Mouse (Mus musculus): ENCODE data around the gene Zfp296. TPM values are rescaled to one million over a fixed set of nuclear protein-coding genes. Genes with fewer than 3 reads are reported as not detected.
A peak's percentile ranks its signal among the peaks of the same experiment; 100 is the strongest.

The Zfp296 gene
- polyA plus RNA-seq (2014; fragmentation: Nextera tagmentation; extraction: Ambion mirVana), result 2.3 and 2.4 TPM in 2 replicates

GRCm38 (mm10) chr7:19577141-19577852 is at the start of gene Zfp296, which contains the start of gene Gemin7:
Gene Zfp296 (plus strand): TSS chr7:19577287.
Gene Gemin7 (minus strand): TSS chr7:19577595.
- DNase-seq (ENCODE audit: low spot score) (peak; percentile 64), ATAC-seq (replicated peaks; ENCODE audit: low FRiP score) (no peak; the same call in 1 of the 2 replicates)
- Histone ChIP-seq H3K27me3 (replicated peaks; ENCODE audit: control insufficient read depth, insufficient read depth, low read length) (0 out of 2 replicates have a peak, but pooled peaks cover 8% of the 10 kb centered on the region), H3K4me2 (peak within 1 kb of the TSS; percentile 99), H3K36me3 (ENCODE audit: control insufficient read depth, insufficient read depth, low read length) (peaks cover 13% of the 10 kb centered on the region; the same call in 1 of the 2 replicates), H3K4me3 (ENCODE audit: low read depth, low read length) (peak within 1 kb of the TSS; percentile 52), H3K9me3 (ENCODE audit: control insufficient read depth, low read length) (no peaks in the 10 kb centered on the region), H3K4me1 (replicated peaks; ENCODE audit: control insufficient read depth, insufficient read depth, low read length) (peaks cover 26% of the 10 kb centered on the region), H3K9ac (ENCODE audit: low read depth, low read length) (peak within 1 kb of the TSS; percentile 66), H3K27ac (ENCODE audit: low read depth, low read length) (no peak within 1 kb of the TSS)
- WGBS, result under 1% methylated on average over 56 of the region's 56 CpGs

GRCm38 (mm10) chr7:19531077-19531476 is 46.0 kb upstream of the Zfp296 start:
- DNase-seq (ENCODE audit: low spot score) (no peak), ATAC-seq (replicated peaks; ENCODE audit: low FRiP score) (no peak)
- H3K36me3 ChIP-seq (ENCODE audit: control insufficient read depth, insufficient read depth, low read length), result peaks cover 54% of the 10 kb centered on the region
- H3K4me2 ChIP-seq, result no peak overlapping the region
- H3K27me3 ChIP-seq (replicated peaks; ENCODE audit: control insufficient read depth, insufficient read depth, low read length), result no peaks in the 10 kb centered on the region
- no peak overlapping the region for H3K9ac ChIP-seq (ENCODE audit: low read depth, low read length)
- 81% methylated on average over 10 of the region's 10 CpGs for WGBS
- H3K9me3 ChIP-seq (ENCODE audit: control insufficient read depth, low read length), result no peaks in the 10 kb centered on the region
- no peaks in the 10 kb centered on the region for H3K4me1 ChIP-seq (replicated peaks; ENCODE audit: control insufficient read depth, insufficient read depth, low read length)
- no peak overlapping the region for H3K4me3 ChIP-seq (ENCODE audit: low read depth, low read length)
- no peak overlapping the region for H3K27ac ChIP-seq (ENCODE audit: low read depth, low read length)

- 91% methylated on average over 14 of the region's 14 CpGs for WGBS
- Histone ChIP-seq H3K27ac (ENCODE audit: low read depth, low read length) (no peak overlapping the region), H3K36me3 (ENCODE audit: control insufficient read depth, insufficient read depth, low read length) (peaks cover 54% of the 10 kb centered on the region), H3K4me1 (replicated peaks; ENCODE audit: control insufficient read depth, insufficient read depth, low read length) (no peaks in the 10 kb centered on the region), H3K4me2 (no peak overlapping the region), H3K9ac (ENCODE audit: low read depth, low read length) (no peak overlapping the region), H3K4me3 (ENCODE audit: low read depth, low read length) (no peak overlapping the region), H3K27me3 (replicated peaks; ENCODE audit: control insufficient read depth, insufficient read depth, low read length) (no peaks in the 10 kb centered on the region), H3K9me3 (ENCODE audit: control insufficient read depth, low read length) (no peaks in the 10 kb centered on the region)
- DNase-seq (ENCODE audit: low spot score) (no peak), ATAC-seq (replicated peaks; ENCODE audit: low FRiP score) (no peak)
Measured at GRCm38 (mm10) chr7:19532240-19532639, 44.8 kb upstream of the Zfp296 start.

- H3K36me3 ChIP-seq (ENCODE audit: control insufficient read depth, insufficient read depth, low read length), result peaks cover 50% of the 10 kb centered on the region
- no peaks in the 10 kb centered on the region for H3K4me1 ChIP-seq (replicated peaks; ENCODE audit: control insufficient read depth, insufficient read depth, low read length)
- no peaks in the 10 kb centered on the region for H3K27me3 ChIP-seq (replicated peaks; ENCODE audit: control insufficient read depth, insufficient read depth, low read length)
- no peak overlapping the region for H3K4me3 ChIP-seq (ENCODE audit: low read depth, low read length)
- H3K9ac ChIP-seq (ENCODE audit: low read depth, low read length), result no peak overlapping the region
- H3K9me3 ChIP-seq (ENCODE audit: control insufficient read depth, low read length), result no peaks in the 10 kb centered on the region
- no peak overlapping the region for H3K27ac ChIP-seq (ENCODE audit: low read depth, low read length)
- DNase-seq (ENCODE audit: low spot score) (no peak), ATAC-seq (replicated peaks; ENCODE audit: low FRiP score) (no peak)
- H3K4me2 ChIP-seq, result no peak overlapping the region
- WGBS, result 96% methylated on average over 10 of the region's 10 CpGs
Measured at GRCm38 (mm10) chr7:19534676-19535075, 42.4 kb upstream of the Zfp296 start.

GRCm38 (mm10) chr7:19540771-19541566 is 36.1 kb upstream of the Zfp296 start:
- H3K4me3 ChIP-seq (ENCODE audit: low read depth, low read length), result no peak overlapping the region

GRCm38 (mm10) chr7:19541681-19542154 is 35.4 kb upstream of the Zfp296 start:
- Histone ChIP-seq H3K27ac (ENCODE audit: low read depth, low read length) (no peak overlapping the region), H3K9me3 (ENCODE audit: control insufficient read depth, low read length) (no peaks in the 10 kb centered on the region), H3K9ac (ENCODE audit: low read depth, low read length) (no peak overlapping the region), H3K27me3 (replicated peaks; ENCODE audit: control insufficient read depth, insufficient read depth, low read length) (no peaks in the 10 kb centered on the region), H3K4me2 (no peak overlapping the region), H3K36me3 (ENCODE audit: control insufficient read depth, insufficient read depth, low read length) (0 out of 2 replicates have a peak, but pooled peaks cover 2% of the 10 kb centered on the region), H3K4me3 (ENCODE audit: low read depth, low read length) (no peak overlapping the region), H3K4me1 (replicated peaks; ENCODE audit: control insufficient read depth, insufficient read depth, low read length) (peaks cover 8% of the 10 kb centered on the region; the same call in 1 of the 2 replicates)
- DNase-seq (ENCODE audit: low spot score) (no peak), ATAC-seq (replicated peaks; ENCODE audit: low FRiP score) (no peak)
- 88% methylated on average over 7 of the region's 7 CpGs for WGBS

More at GRCm38 (mm10) chr7:19540771-19541566, 36.1 kb upstream of the Zfp296 start:
- Histone ChIP-seq H3K27me3 (replicated peaks; ENCODE audit: control insufficient read depth, insufficient read depth, low read length) (no peaks in the 10 kb centered on the region), H3K9ac (ENCODE audit: low read depth, low read length) (no peak overlapping the region), H3K36me3 (ENCODE audit: control insufficient read depth, insufficient read depth, low read length) (0 out of 2 replicates have a peak, but pooled peaks cover 2% of the 10 kb centered on the region), H3K27ac (ENCODE audit: low read depth, low read length) (no peak overlapping the region), H3K9me3 (ENCODE audit: control insufficient read depth, low read length) (no peaks in the 10 kb centered on the region), H3K4me2 (no peak overlapping the region), H3K4me1 (replicated peaks; ENCODE audit: control insufficient read depth, insufficient read depth, low read length) (peaks cover 2% of the 10 kb centered on the region; the same call in 1 of the 2 replicates)
- no peak for ATAC-seq (replicated peaks; ENCODE audit: low FRiP score)
- DNase-seq (ENCODE audit: low spot score), result no peak
- WGBS, result 92% methylated on average over 2 of the region's 2 CpGs

- Histone ChIP-seq H3K27ac (ENCODE audit: low read depth, low read length) (no peak overlapping the region), H3K4me3 (ENCODE audit: low read depth, low read length) (no peak overlapping the region), H3K27me3 (replicated peaks; ENCODE audit: control insufficient read depth, insufficient read depth, low read length) (no peaks in the 10 kb centered on the region), H3K4me2 (no peak overlapping the region), H3K9me3 (ENCODE audit: control insufficient read depth, low read length) (no peaks in the 10 kb centered on the region), H3K4me1 (replicated peaks; ENCODE audit: control insufficient read depth, insufficient read depth, low read length) (peaks cover 12% of the 10 kb centered on the region; the same call in 1 of the 2 replicates), H3K36me3 (ENCODE audit: control insufficient read depth, insufficient read depth, low read length) (0 out of 2 replicates have a peak, but pooled peaks cover 2% of the 10 kb centered on the region), H3K9ac (ENCODE audit: low read depth, low read length) (no peak overlapping the region)
- DNase-seq (ENCODE audit: low spot score) (no peak), ATAC-seq (replicated peaks; ENCODE audit: low FRiP score) (no peak)
- WGBS, result 76% methylated on average over 8 of the region's 8 CpGs
Measured at GRCm38 (mm10) chr7:19542155-19542691, 34.9 kb upstream of the Zfp296 start.

- Histone ChIP-seq H3K36me3 (ENCODE audit: control insufficient read depth, insufficient read depth, low read length) (no peaks in the 10 kb centered on the region), H3K4me1 (replicated peaks; ENCODE audit: control insufficient read depth, insufficient read depth, low read length) (peaks cover 12% of the 10 kb centered on the region; the same call in 1 of the 2 replicates), H3K27me3 (replicated peaks; ENCODE audit: control insufficient read depth, insufficient read depth, low read length) (no peaks in the 10 kb centered on the region), H3K9me3 (ENCODE audit: control insufficient read depth, low read length) (no peaks in the 10 kb centered on the region), H3K27ac (ENCODE audit: low read depth, low read length) (no peak overlapping the region), H3K4me2 (no peak overlapping the region), H3K9ac (ENCODE audit: low read depth, low read length) (no peak overlapping the region), H3K4me3 (ENCODE audit: low read depth, low read length) (no peak overlapping the region)
- DNase-seq (ENCODE audit: low spot score), result no peak
- ATAC-seq (replicated peaks; ENCODE audit: low FRiP score), result no peak
- 53% methylated on average over 6 of the region's 6 CpGs for WGBS
Measured at GRCm38 (mm10) chr7:19543584-19543983, 33.5 kb upstream of the Zfp296 start.

Measured in liver, embryonic 11.5 days (tissue).